Mouse (Mus musculus) embryo, embryonic 9.5 days (tissue): ENCODE data around the gene Olfr172.

Experiments used
- DNase-seq: peaks from one replicate; pipeline ENCODE4 v3.0.0-alpha.2; 2017; ENCODE audit errors: extremely low spot score

Gene Olfr172

DNA sequence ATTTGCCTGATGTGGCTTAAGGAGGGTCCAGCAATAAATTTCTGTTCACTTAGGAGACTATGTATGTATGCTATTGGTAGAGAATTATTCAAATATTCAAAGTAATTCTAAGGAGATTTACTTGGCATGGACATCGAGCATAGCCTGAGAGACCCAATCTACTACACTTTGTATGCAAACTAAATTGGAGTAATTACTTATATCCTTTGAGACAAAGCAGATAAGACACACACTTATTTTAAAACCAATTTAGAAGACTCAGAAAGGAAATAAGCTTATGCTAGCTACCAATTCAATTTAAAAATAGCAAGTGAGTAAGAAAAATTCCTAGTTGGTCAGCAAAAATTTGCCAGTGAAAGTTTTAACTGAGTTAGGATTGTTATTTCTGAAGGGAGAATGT lies at the start of gene Olfr172:
Gene Olfr172 (minus strand): TSS at position 101 of the 400 bp plus-strand sequence.
- no peak for DNase-seq

DNA sequence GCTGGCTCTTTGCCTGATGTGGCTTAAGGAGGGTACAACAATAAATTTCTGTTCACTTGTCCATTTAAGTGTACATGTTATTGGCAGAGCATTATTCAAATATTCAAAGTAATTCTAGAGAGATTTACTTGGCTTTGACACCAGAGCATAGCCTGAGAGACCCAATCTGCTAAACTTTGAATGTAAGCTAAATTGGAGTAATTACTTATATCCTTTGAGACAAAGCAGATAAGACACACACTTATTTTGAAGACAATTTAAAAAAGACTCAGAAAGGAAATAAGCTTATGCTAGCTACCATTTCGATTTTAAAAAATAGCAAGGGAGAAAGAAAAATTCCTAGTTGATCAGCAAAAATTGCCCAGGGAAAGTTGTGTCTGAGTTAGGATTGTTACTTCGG lies 37.2 kb upstream of the Olfr172 start, which contains the start of gene Olfr173:
Gene Olfr173 (minus strand): TSS at position 101 of the 400 bp plus-strand sequence.
- no peak for DNase-seq

DNA sequence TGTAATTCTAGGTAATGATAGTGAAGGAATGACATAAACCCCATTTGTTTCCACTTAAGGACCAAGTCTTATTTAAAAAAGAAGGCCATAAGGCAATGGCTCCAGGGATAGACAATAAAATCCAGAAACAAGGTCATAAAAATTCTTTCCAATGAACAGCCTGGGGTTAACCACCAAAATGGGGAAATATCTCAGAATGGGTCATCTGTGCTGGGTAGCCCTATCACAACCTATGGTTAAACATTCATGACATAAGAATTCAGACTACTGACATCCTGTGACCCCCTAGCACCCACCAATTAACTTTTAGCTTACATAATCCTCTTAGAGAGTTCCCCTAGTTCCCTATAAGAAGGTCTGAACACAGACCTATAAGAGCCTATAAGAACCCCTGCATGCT lies 6.8 kb downstream of the Olfr172 start:
- no peak for DNase-seq

DNA sequence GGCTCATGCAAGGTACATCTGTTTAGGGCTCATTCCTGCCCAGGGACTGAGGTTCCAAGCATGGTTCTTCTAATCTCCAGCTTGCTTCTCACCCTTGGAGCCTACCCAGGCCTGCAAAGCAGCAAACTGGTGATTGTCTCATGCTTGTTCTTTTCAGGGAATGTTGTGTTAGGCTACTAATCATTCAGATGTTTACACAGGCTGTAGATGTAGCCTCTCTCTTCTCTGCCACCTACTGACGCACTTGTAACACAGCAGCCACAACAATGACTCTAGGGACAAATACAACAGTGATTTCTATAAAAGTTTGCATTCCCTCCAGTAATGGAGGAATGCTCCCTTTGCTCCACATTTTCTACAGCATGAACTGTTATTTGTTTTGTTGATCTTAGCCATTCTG lies 11.7 kb downstream of the Olfr172 start:
- peak; percentile 4 for DNase-seq

DNA sequence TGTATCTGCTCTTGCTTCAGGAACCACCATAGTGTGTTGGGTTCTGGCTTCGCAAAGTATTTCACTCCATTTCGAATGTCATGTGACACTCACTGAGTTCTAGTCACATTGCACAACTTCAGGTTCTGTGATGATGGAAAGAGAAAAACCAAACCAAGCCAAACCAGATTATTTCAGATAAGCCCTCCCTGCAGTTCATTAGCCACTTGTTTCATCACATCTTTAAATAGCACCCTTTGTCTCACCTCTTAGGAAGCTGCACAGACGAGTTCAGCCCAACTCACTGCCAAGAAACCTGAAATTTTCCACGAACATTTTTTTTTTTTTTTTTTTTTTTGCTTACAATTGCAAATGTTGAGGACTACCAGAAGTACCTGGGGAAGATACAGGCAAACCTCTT lies 16.3 kb downstream of the Olfr172 start:
- no peak for DNase-seq

DNA sequence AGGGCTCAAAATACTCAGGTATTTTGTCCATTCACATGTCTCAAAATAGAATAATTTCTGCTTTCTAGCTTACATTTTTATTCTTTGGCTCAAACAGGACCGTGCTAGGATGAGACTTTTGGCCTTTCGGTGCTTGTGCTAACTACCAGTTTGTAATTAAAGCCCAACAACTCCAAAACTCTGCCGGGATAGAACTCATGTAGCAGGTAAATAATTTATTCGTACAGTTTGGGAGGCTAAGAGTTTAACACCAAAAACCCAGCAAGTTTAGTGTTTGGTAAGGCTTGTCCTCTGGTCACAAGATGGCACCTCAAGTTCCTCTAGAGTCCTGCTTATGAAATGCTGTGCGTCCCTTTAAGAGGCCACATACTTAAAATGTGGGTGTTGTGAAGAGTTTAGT lies 22.2 kb downstream of the Olfr172 start:
- no peak for DNase-seq

DNA sequence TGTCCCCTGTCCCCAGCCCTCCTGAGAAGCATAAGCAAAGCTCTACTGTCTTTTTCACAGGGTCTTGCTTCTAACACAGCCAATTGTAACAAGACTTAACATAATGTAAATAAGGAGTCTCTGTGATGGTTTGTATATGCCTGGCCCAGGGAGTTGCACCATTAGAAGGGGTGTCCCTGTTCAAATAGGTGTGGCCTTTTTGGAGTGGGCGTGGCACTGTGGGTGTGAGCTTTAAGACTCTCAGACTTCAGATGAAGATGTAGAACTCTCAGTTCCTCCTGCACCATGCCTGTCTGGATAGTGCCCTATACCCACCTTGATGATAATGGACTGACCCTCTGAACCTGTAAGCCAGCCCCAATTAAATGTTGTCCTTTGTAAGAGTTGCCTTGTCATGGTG lies 24.2 kb downstream of the Olfr172 start:
- DNase-seq = no peak

DNA sequence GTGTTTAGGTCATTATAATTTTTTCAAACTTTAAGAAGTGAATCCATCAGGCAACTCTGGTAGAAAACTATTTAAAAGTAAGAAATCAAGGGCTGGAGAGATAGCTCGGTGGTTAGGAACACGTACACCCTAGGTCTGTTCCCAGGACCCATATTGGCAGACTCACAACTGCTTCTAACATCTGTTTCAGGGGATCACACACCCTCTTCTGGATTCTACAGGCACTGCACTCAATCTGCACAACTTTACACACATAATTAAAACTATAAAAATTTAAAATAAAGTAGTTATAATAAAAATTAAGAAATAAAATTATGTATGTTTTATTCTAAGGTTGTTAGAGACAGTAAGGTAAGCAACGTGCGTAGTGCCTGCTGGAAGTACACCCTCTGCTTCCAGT lies 24.8 kb downstream of the Olfr172 start:
- no peak for DNase-seq

GRCm38 (mm10) chr16:58728176-58728671 lies 34.8 kb downstream of the Olfr172 start:
- DNase-seq = no peak

- peak; percentile 96 for DNase-seq
Measured at GRCm38 (mm10) chr16:58727477-58728131, 35.4 kb downstream of the Olfr172 start, which contains the start of gene Cldnd1. Cldnd1 (plus strand) TSS chr16:58727910.

DNA sequence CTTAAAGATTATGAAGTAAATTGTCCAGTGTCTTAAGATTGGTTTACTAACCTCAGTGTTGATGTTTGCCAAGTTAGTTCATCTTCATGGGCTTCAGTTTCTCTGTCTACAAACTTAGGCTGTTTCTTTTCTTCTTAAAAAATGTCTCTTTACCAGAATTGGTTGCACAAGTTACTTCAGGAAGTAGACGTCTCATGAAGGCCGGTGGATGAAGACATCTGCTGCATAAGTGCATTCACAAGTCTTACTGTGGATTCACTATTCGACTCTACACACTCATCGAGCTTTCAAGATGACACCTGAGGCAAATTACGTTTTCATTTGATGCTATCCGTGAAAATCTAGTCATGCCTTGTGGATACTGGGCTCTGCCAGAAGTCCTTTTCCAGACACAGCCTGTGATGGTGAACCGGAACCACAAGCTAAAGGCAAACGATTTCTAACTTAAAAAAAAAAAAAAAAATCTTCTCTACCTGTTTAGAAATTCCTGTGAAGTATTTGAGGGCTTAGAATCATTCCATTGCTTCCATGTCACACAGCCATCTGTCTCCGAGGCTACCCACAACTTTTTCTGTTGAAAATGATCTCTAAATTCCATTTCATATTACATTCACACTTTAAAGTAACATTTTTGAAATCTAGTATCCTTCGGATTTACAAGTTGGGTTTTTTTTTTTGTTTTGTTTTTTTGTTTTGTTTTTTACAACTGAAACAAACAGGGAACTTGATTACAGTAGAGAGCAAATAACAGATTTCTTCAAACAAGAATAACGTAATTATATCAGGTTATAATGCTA lies 36.1 kb downstream of the Olfr172 start:
- no peak for DNase-seq

DNA sequence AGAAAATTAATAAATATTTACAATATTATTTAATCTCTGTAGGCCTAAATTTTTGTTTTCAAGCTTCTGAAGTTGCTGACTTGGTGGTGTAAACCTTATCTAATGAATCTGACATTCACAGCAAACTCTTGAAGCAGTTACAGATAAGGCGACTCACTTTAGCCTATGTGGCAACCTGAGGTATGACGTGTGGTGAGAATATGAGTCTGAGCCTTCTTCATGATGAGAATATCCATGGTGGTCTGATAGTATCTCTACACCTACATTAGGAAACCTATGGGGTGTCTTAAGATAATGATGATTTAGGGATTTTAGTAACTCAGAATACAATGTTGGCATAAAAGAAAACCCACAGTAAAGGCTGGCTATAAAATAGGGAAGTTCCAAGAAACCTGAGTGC lies 40.7 kb downstream of the Olfr172 start:
- DNase-seq = no peak

DNA sequence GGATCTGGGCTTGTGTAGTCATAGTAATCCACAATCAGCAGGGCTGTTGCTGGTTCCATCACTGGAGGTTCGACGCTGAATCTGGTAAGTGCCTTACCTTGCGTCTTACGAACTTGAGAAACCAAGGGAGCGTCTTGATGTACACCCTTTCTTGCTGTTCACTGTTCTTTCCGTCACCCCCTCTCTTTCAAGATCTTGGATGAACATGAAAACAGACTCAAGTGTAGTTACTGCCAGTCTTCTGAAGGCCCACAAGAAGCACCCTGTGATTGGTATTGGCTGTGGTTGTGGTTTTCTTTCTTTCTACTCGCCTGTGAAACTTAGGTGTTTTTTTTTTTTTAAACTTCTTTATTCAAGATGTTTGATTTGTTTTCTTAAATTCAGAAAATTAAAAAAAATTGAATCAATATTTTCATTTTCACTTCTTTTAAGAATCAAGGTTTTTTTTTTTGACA lies 44.3 kb downstream of the Olfr172 start, which contains the start of gene Gpr15:
Gene Gpr15 (minus strand): TSS at position 405 of the 455 bp plus-strand sequence.
- DNase-seq = no peak

- no peak for DNase-seq
Measured at GRCm38 (mm10) chr16:58715018-58715417, 48.0 kb downstream of the Olfr172 start.

- DNase-seq = no peak
Measured at GRCm38 (mm10) chr16:58713128-58713527, 49.8 kb downstream of the Olfr172 start.

GRCm38 (mm10) chr16:58712221-58712620 lies 50.8 kb downstream of the Olfr172 start:
- DNase-seq = no peak
